Mouse (Mus musculus): ENCODE measurements around the gene Cfap45. TPM values are rescaled to one million over a fixed set of nuclear protein-coding genes. Genes with fewer than 3 reads are reported as not detected.

The Cfap45 gene
- total and polyA plus RNA-seq, 3 experiments = 0.40 TPM; not detected in 2

DNA sequence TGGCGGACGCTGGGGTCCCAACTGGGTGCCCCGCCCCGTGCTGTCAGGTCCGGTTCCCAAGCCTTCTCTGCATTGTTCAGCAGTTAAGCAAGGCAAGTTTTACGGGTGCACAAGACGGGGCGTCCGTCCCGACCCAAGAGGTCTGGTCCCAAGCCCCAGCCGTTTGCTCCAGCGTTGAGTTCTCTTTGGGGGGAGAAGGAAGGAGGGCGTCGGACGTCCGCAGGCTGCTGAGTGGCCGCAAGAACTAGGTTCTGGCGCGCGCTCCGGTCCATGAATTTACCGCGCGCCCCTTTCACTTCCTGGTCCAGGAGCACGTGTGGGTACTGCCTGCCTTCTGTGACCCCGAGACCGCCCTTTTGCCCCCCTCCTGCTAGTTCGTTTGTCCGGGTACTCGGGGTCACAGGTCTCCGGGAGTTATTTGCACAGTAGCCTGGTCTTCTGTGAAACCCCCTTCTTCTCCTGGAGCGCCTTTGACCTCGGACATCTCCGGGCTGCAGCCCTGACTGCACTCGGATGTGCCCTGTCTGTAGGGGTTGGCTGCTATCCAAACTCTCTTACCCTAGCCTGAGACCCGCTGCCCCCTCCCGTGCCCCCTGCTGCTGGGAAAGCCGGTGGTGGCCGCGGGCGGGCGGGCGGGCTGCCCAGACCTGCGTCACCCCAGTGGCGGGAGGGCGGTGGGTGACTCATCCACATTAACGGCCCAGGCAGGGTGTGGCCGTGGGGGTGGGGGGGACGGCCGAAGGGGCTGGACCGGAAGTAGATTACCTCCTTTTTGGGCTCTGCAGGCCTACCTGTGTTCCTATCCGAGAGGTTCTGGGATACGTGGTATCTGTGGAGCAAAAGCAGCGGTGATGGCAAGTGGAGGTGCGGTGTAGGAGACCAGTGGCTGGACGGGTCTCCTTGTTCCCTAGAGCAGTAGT is 19.9 kb upstream of the Cfap45 start (continued):
- TF ChIP-seq MAFK (IDR thresholded peaks at IDR 0.05; ENCODE audit: borderline replicate concordance, low read depth, low read length) (no peak), MAZ (IDR thresholded peaks at IDR 0.05; ENCODE audit: low read depth, low read length) (0 out of 2 replicates have a peak, but pooled peaks have one; percentile 54), MEF2A (IDR thresholded peaks at IDR 0.05; ENCODE audit: extremely low read depth, insufficient replicate concordance, low read depth, low read length, poor library complexity, severe bottlenecking) (no peak), ZMIZ1 (IDR thresholded peaks at IDR 0.05; ENCODE audit: low read depth, low read length) (no peak)

DNA sequence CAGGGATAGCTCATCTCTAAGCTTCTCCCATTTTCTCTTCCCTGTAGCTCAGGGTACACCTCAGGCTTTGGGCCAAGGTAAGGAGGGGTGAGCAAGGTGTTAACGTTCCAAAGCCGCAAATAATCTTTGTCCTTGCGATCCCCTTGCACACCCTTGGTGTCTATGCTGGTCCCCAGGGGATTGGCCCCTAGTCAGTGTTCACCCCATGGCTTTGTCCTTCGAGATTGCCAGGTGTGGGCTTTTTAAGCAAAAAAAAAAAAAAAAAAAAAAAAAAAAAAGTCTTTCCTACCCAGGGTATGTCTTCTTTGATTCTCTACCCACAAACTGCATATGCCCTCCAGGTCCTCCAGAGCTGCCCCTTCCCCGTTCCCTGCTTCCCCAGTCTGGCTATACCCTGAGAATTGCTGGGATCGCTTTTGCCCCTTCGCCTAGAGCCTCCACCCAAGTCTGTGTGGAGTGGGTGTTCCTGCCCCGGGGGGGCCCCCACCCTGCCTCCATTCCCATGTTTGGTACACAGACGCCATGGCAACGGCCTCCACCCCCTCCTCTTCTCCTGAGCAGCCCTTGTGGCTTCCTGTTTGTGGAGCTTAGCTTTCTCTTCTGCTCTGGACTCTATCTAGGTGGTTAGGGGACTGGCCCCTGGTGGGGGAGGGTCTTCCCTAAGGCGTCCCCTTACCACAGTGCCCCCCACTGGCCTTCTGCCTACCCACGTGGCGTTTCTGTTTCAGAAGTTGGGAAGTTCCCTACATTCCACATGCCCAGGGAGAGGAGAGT is 19.0 kb upstream of the Cfap45 start:
- Histone ChIP-seq H3K27ac (ENCODE audit: control insufficient read depth, low read depth, low read length) (peak overlapping the region; percentile 78), H3K4me3 (ENCODE audit: control insufficient read depth in 1 of 2, insufficient read depth in 1 of 2, low read depth in 2 of 2, low read length in 2 of 2) (peak overlapping the region; percentile 65 to 91), H3K27me3 (ENCODE audit: control insufficient read depth in 1 of 2, insufficient read depth in 2 of 2, low read length in 2 of 2) (no peaks in the 10 kb centered on the region), H3K4me1 (ENCODE audit: control insufficient read depth in 1 of 2, insufficient read depth in 2 of 2, low read length in 2 of 2) (peaks cover 9 to 37% of the 10 kb centered on the region in 2 experiments), H3K9me3 (replicated peaks; ENCODE audit: insufficient read depth, low read length) (no peaks in the 10 kb centered on the region), H3K36me3 (ENCODE audit: control insufficient read depth in 1 of 2, insufficient read depth in 2 of 2, low read length in 2 of 2) (peaks cover 0 to 25% of the 10 kb centered on the region in 2 experiments; a peak in 2 of 4 replicates), H3K9ac (ENCODE audit: control insufficient read depth, low read depth, low read length, poor library complexity, severe bottlenecking) (peak overlapping the region; percentile 61), H3K79me2 (ENCODE audit: control insufficient read depth, insufficient read depth, low read length, poor library complexity) (peaks cover 43% of the 10 kb centered on the region)
- DNase-seq (ENCODE audit: low read depth, low spot score) = peak; percentile 62
- no peak for TF ChIP-seq SMC3 (IDR thresholded peaks at IDR 0.05; ENCODE audit: low read depth, low read length)
- no peak for TF ChIP-seq NELFE (IDR thresholded peaks at IDR 0.05; ENCODE audit: low read depth, low read length)
- no peak for TF ChIP-seq HCFC1 (IDR thresholded peaks at IDR 0.05; ENCODE audit: low read depth, low read length)
- TF ChIP-seq GATA1 (IDR thresholded peaks at IDR 0.05; ENCODE audit: low read depth, low read length) = no peak
- TF ChIP-seq BHLHE40 (IDR thresholded peaks at IDR 0.05; ENCODE audit: borderline replicate concordance, low read depth, low read length) = 0 out of 2 replicates have a peak, but pooled peaks have one; percentile 19
- TF ChIP-seq KAT2A (conservative IDR thresholded peaks at IDR 0.05; ENCODE audit: low read depth, low read length) = no peak
- TF ChIP-seq EP300 (IDR thresholded peaks at IDR 0.05; ENCODE audit: low read depth in 1 of 2, low read length in 2 of 2) = 0 out of 4 replicates have a peak, but pooled peaks of 1 of the 2 experiments have one; percentile 16
- 0 out of 2 replicates have a peak, but pooled peaks have one; percentile 32 for TF ChIP-seq UBTF (IDR thresholded peaks at IDR 0.05; ENCODE audit: borderline replicate concordance, insufficient read depth, low read depth, low read length)
- no peak for TF ChIP-seq RAD21 (IDR thresholded peaks at IDR 0.05; ENCODE audit: low read depth, low read length)
- TF ChIP-seq ELF1 (IDR thresholded peaks at IDR 0.05; ENCODE audit: low read depth, low read length) = 0 out of 2 replicates have a peak, but pooled peaks have one; percentile 35
- TF ChIP-seq ZNF384 (IDR thresholded peaks at IDR 0.05; ENCODE audit: low read depth, low read length) = peak; percentile 29; the same call in 1 of the 2 replicates
- TF ChIP-seq POLR2AphosphoS2 (IDR thresholded peaks at IDR 0.05; ENCODE audit: low read length) = no peak
- TF ChIP-seq ZMIZ1 (IDR thresholded peaks at IDR 0.05; ENCODE audit: low read depth, low read length) = no peak
- TF ChIP-seq MXI1 (IDR thresholded peaks at IDR 0.05; ENCODE audit: low read depth, low read length) = peak; percentile 53
- TF ChIP-seq TAL1 (IDR thresholded peaks at IDR 0.05; ENCODE audit: low read length) = no peak
- peak; percentile 28; the same call in 1 of the 2 replicates for TF ChIP-seq ETS1 (IDR thresholded peaks at IDR 0.05; ENCODE audit: low read depth, low read length)
- no peak for TF ChIP-seq USF2 (IDR thresholded peaks at IDR 0.05; ENCODE audit: borderline replicate concordance in 1 of 2, insufficient read depth in 1 of 2, low read depth in 1 of 2, low read length in 2 of 2)
- 0 out of 2 replicates have a peak, but pooled peaks have one; percentile 22 for TF ChIP-seq MAZ (IDR thresholded peaks at IDR 0.05; ENCODE audit: low read depth, low read length)
- no peak for TF ChIP-seq RCOR1 (IDR thresholded peaks at IDR 0.05; ENCODE audit: low read depth, low read length)
